Mouse (Mus musculus) CD4-positive helper T cell, adult 2 months (primary cell): ENCODE results near the gene Hps5.

Source experiments
- DNase-seq: peaks from one replicate; pipeline ENCODE4 v3.0.0-alpha.2; 2012; ENCODE audit warnings: low read depth, missing footprints, low spot score

The Hps5 gene

DNA sequence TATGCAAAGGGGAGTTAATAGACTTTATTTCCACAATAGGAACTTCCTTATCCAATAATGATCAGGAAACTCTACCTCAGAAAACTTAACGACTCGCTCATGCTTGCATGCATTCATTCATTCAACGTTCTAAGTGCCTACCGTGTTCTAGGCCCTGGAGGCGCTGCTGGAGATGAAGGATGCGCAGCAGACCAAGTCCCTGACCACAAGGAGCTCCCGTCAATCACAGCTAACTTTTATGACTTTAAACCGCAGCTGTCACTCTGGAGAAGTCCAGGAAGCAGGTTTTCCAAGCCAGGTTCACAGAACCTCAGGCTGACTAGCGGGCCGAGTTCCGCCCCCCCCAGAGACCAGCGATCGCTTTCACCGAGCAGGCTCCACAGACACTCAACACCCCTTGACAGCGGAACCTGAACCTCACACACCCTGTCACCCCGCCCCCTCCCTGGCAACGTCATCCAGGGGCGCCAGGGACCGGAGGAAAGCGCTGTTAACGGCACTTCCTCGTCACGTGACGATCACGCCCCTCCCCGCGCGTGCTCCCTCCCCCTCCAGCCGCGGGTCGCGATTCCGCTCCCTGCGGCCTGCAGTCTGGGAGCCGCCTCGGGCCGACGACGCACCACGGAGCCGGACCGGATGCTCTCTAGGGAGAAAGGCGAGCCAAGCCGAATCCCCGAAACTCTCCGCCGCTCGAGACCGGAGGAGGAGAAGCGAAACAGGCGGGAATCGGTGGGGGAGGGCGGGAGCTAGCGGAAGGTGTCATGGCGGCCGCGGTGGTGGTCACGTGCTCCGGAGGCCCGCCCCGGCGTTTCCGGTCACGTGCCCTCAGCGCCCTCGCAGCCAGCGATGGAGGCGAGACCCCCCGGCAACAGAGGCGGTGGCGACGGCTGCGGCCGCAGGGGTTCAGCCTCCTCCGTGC lies at the start of gene Hps5, which contains the start of gene Gtf2h1:
Gene Hps5, minus strand, starts transcription at position 778 of the 919 bp plus-strand sequence.
Gene Gtf2h1, plus strand, starts transcription at position 817 of the 919 bp plus-strand sequence.
- peak; percentile 99 for DNase-seq

DNA sequence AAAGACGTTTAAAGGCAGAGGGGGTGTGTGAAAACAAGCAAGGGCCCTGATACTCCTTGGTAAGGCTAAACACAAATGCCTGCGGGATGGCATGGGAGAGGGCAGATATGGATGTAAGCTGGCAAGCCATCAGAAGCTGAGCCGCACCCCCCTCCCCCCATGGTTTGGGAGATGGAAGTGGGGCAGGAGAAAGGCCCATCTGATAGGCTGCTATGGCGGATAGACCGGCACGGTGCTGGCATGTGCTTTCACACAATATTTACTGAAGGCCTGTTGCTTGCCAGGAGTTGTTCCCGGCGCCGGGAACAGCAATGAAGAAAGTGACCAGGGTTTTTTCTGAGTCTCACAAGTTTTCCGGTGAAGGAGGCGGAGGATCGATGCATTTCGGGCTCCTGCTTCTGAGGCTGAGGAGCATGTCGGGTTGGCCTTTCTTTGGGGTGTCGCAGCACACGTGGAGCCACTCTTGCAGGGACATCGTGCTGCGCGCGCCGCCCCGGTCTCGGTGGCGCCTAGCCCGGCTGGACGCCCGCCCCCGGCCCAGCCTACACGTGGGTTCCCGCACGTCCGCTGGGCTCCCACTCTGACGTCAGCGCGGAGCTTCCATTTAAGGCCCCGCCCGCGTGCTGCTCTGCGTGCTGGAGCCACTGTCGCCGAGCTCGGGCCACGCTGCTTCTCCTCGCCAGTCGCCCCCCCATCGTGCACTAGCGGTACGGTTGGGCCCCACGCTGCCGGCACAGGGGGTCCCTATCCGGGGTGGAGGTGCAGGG lies 49.5 kb upstream of the Hps5 start:
- peak; percentile 95 for DNase-seq

GRCm38 (mm10) chr7:46843576-46843975 lies 47.7 kb upstream of the Hps5 start:
- DNase-seq: no peak

DNA sequence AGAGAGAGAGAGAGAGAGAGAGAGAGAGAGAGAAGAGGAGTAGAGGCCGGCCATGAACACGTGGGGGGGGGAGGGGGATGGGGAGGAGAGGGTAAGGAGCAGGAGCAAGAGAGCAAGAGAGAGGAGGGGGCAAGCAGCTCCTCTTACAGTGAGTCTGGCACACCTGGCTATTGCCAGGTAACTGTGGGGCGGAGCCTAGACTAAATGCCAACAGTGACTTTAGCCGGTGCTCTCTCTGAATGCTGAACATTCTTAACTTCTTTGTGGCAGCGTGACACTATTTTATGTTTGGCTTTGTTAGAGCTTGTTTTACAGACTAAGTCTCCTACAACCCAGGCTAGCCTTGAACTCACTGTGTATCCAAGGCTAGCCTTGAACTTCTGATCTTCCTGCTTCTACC lies 46.4 kb upstream of the Hps5 start:
- DNase-seq: no peak

DNA sequence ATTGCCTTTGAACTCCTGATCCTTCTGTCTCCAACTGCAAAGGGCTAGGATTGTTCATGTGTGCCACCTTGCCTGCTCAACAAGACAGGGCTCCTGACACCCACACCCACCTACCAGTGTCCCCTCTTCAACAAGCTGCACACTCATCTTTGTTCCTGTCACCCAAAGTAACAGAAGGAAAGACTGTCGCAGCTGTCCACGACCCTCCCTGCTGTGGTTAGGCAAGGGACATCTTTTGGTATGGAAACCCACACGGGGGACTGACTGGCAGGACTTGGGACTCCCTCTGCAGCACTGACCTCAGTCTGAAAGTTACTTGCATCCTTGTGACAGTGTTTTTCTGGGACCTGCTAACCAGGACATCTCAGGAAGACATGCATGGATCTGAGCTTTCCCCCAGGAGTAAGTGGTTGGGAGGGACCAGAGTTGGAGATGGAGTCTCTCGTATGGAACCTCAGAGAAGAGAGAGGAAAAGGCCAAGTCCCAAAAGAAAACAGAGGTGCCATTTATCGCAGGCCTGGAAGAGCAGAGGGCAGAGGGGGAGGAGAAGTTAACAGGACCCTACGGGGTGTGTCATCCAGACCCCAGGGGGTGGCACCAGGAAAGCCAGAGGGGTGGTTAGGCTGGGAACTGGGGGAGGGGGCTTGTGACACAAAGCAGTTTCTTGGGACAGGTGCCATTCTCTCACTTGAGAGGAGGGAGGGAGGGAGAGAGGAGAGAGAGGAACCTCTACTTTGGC lies 45.1 kb upstream of the Hps5 start, which contains the start of gene Ldha:
Gene Ldha, plus strand, starts transcription at position 689 of the 739 bp plus-strand sequence.
- DNase-seq: no peak

DNA sequence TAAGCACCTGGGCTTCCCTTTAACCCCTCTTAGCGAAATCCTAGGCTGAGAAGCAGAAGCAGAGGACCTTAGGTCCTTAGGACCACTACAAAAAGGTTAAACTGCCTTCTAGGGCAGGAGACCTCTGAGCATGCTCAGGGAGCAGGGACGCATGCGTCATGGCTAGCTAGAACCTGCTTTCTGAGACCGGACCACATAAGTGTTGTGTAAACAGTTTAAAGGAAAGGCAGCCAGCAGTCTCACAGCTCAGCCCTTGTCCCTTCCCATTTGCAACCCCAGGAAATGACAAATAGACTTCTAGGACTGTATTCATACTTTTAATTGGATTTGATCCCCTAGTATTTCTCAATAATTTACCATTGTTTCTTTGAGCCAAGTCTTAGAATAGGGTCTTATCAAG lies 44.5 kb upstream of the Hps5 start:
- no peak for DNase-seq

- no peak for DNase-seq
These were observed 44.0 kb upstream of the Hps5 start for GRCm38 (mm10) chr7:46839861-46840260.

DNA sequence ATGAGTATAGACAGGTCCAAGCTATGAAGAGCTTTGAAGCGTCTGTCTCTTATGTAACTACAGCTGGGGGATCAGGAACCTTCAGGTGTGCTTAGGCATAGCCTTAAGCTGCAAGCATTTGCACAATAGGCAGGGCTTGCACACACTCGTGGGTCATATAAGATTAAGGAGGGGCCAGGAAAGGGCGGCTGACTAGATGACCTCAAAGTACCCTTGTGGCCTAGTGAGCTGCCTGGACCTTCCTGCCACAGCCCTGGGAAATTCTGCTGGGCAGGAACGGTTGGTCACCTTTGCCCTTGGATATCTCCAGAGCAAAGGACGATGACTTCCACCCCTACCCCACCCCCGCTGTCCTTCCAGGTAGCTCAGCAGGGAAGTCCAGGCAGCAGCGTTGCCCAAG lies 43.6 kb upstream of the Hps5 start:
- no peak for DNase-seq

- peak; percentile 86 for DNase-seq
These were observed 43.0 kb upstream of the Hps5 start for GRCm38 (mm10) chr7:46838891-46839302.

- DNase-seq: peak; percentile 42
These were observed 42.3 kb upstream of the Hps5 start for GRCm38 (mm10) chr7:46838104-46838671.

- DNase-seq: no peak
These were observed 41.2 kb upstream of the Hps5 start for GRCm38 (mm10) chr7:46837073-46837472.

DNA sequence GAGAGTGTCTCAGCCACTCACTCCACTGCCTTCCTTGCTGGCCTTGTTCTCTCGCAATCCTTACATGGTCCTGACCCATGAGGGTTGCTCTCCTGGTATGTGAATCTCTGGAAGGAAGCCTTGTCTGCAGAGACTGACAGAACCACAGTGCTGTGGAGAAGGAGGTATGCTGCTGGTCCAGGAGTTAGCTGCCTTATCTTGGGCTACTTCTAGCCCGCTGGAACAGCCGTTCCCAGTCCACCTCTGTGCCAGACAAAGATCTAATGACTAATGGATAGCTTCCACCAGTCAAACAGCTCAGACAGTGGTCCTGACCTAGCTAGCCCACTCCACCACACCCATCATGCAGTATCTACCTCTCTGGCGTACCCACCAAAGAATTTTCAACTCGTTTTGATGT lies 40.5 kb upstream of the Hps5 start:
- no peak for DNase-seq

DNA sequence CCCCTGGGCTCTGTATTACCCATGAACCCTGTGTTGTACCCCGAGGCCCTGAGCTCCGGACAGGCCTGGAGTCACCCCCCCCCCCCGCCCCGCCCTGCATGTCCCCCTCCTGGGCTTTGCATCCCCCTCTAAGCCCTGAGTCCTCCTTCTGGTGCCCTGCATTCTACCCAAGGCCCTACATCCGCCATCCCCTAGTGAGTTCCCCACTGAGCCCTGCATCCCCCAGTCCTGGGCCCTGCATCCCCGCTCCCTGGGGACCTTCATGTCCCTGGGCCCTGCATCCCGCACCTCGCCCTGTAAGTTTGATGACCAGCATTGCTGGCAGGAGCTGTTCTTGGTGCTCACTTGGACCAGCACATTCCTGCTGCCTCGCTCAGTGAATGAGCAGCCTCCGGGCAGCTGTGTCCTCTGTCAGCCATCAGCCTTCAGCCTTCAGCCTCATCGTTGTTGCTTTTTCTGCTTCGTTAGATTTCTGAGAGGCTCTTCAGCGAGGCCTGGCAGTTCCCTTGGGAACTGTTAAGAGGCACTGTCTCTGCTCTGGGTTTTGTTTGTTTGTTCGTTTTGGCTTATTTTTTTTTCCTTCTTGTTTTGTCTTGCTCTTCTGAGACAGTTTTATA lies 39.2 kb upstream of the Hps5 start:
- no peak for DNase-seq

GRCm38 (mm10) chr7:46833670-46834255 lies 37.9 kb upstream of the Hps5 start:
- DNase-seq: peak; percentile 30

DNA sequence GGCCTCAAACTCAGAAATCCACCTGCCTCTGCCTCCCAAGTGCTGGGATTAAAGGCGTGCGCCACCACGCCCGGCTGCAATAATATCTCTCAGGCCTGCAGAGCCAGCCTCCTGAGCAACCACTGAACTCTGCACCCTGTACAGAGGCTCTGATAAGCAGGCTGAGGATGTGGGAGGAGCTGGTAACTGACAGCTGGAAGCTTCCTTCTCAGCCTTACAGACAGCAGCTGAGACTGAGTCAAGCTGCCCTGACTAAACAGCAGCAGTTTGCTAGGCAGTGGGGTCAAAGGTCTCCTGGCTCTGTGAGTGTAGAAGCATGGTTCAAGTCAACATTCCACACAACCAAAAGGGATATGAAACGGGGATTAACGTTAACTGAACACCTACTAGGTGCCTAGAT lies 37.4 kb upstream of the Hps5 start:
- peak; percentile 83 for DNase-seq

DNA sequence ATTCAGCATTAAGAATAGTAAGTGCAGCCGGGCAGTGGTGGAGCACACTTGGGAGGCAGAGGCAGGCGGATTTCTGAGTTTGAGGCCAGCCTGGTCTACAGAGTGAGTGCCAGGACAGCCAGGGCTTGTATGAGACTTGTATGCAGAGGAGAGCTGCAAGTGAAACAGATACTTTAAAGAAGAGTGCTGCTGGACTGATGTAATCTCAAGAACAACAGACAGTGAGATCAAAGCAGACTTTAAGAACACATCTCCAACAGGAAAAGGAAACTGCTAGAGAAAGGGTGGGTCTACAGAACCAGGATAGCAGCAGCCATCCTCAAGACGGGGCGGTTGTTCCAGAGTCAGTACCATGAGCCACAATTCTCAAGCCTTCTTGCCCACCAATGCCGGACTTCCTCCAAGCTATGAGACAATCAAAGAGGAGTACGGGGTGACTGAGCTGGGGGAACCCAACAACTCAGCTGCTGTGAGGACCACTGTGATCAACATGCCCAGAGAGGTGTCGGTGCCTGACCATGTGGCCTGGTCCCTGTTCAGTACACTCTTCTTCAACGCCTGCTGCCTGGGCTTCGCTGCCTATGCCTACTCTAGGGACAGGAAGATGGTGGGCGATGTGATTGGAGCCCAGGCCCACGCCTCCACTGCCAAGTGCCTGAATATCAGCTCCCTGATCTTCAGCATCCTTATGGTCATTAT lies 36.4 kb upstream of the Hps5 start:
- peak; percentile 69 for DNase-seq

DNA sequence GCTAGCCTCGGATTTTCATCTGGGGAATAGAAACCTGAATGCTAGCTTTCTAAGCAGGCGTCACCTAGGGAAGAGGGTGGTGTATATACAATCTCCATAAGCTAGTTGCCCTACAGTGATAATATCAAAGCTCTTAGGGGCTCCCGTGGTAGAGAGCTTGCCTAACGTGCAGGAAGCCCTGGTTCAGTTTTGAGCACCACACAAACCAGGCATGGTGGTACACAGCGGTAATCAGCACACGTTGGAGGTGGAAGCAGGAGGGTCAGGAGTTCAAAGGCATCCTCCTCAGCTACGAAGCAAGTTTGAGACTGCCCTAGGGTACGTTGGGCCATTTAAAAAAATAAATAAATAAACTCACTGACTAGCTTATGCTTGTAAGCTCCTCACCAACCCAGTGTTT lies 35.8 kb upstream of the Hps5 start:
- peak; percentile 30 for DNase-seq

GRCm38 (mm10) chr7:46830799-46831590 lies 35.1 kb upstream of the Hps5 start:
- DNase-seq: peak; percentile 52

GRCm38 (mm10) chr7:46829911-46830310 lies 34.0 kb upstream of the Hps5 start:
- DNase-seq: no peak
